Mouse (Mus musculus): ENCODE measurements around the gene Acot5.
A peak's percentile ranks its signal among the peaks of the same experiment; 100 is the strongest.
"Not testable (repeated sequence)": the region's sequence is repeated elsewhere in the genome, so short reads cannot be mapped to it uniquely, and the experiment has no call there.

The Acot5 gene

GRCm38 (mm10) chr12:84068986-84069385 is at the start of gene Acot5:
Gene Acot5, plus strand, starts transcription at chr12:84069325.
- no peak for DNase-seq

- not testable (repeated sequence) for DNase-seq
These were observed 48.6 kb upstream of the Acot5 start for GRCm38 (mm10) chr12:84020528-84020927.

- DNase-seq = not testable (repeated sequence)
These were observed 46.9 kb upstream of the Acot5 start for GRCm38 (mm10) chr12:84022266-84022665.

GRCm38 (mm10) chr12:84023052-84023745 is 45.9 kb upstream of the Acot5 start:
- DNase-seq = no peak

- DNase-seq = no peak
These were observed 43.2 kb upstream of the Acot5 start for GRCm38 (mm10) chr12:84025888-84026287.

- DNase-seq = not testable (repeated sequence)
These were observed 40.8 kb upstream of the Acot5 start for GRCm38 (mm10) chr12:84028328-84028727.

- not testable (repeated sequence) for DNase-seq
These were observed 40.1 kb upstream of the Acot5 start for GRCm38 (mm10) chr12:84029043-84029442.

GRCm38 (mm10) chr12:84030659-84031332 is 38.3 kb upstream of the Acot5 start:
- DNase-seq = peak; percentile 78

GRCm38 (mm10) chr12:84032854-84033253 is 36.3 kb upstream of the Acot5 start:
- no peak for DNase-seq

GRCm38 (mm10) chr12:84033302-84033701 is 35.8 kb upstream of the Acot5 start:
- not testable (repeated sequence) for DNase-seq

GRCm38 (mm10) chr12:84034108-84034507 is 35.0 kb upstream of the Acot5 start:
- DNase-seq = no peak

- not testable (repeated sequence) for DNase-seq
These were observed 30.9 kb upstream of the Acot5 start, which contains the start of gene Acot4 for GRCm38 (mm10) chr12:84038241-84038640. Gene Acot4, plus strand, starts transcription at chr12:84038379.

- DNase-seq = peak; percentile 14
These were observed 30.4 kb upstream of the Acot5 start, which contains the start of gene Gm49366 for GRCm38 (mm10) chr12:84038691-84039111. Gene Gm49366, plus strand, starts transcription at chr12:84038935.

- no peak for DNase-seq
These were observed 26.9 kb upstream of the Acot5 start for GRCm38 (mm10) chr12:84042248-84042647.

GRCm38 (mm10) chr12:84044045-84044444 is 25.1 kb upstream of the Acot5 start:
- no peak for DNase-seq

GRCm38 (mm10) chr12:84046906-84047305 is 22.2 kb upstream of the Acot5 start:
- no peak for DNase-seq

GRCm38 (mm10) chr12:84050744-84051143 is 18.4 kb upstream of the Acot5 start:
- DNase-seq = not testable (repeated sequence)

GRCm38 (mm10) chr12:84051937-84052474 is 17.1 kb upstream of the Acot5 start, which contains the start of gene Acot3:
Gene Acot3, plus strand, starts transcription at chr12:84052144.
- no peak for DNase-seq

GRCm38 (mm10) chr12:84052609-84053008 is 16.5 kb upstream of the Acot5 start:
- no peak for DNase-seq

GRCm38 (mm10) chr12:84053173-84053572 is 16.0 kb upstream of the Acot5 start:
- no peak for DNase-seq

- DNase-seq = no peak
These were observed 15.3 kb upstream of the Acot5 start for GRCm38 (mm10) chr12:84053679-84054391.

GRCm38 (mm10) chr12:84060946-84061345 is 8.2 kb upstream of the Acot5 start:
- DNase-seq = peak; percentile 25

GRCm38 (mm10) chr12:84062336-84062735 is 6.8 kb upstream of the Acot5 start:
- DNase-seq = no peak

Measured in thymus, postnatal 14 days (tissue).